Mouse (Mus musculus) activated CD4-positive, CD25-positive, alpha-beta regulatory T cell, adult 9 weeks (primary cell): ENCODE measurements around the gene Sema3d. TPM values are rescaled to one million over a fixed set of nuclear protein-coding genes. Genes with fewer than 3 reads are reported as not detected.

Experiments
- polyA plus RNA-seq: library from polyadenylated mRNA; unstranded; fragments of 100-300 nt; shearing (Covaris generic); gene quantifications from one replicate; pipeline ENCODE4 v1.2.1, GENCODE M21; 2017

The Sema3d gene
- 0.93 TPM for polyA plus RNA-seq

GRCm38 (mm10) chr5:12383133-12383959 lies at the start of gene Sema3d:
Sema3d (plus strand) TSS chr5:12383385.

